Mouse (Mus musculus) spleen, adult 12 weeks (tissue): ENCODE measurements around the gene Pfn1.

Experiments used
- DNase-seq: peaks from one replicate; pipeline ENCODE4 v3.0.0; 2022; ENCODE audit warnings: low spot score

Pfn1 gene

GRCm38 (mm10) chr11:70654923-70655570 is 603 bp upstream of the Pfn1 start:
- no peak for DNase-seq

GRCm38 (mm10) chr11:70653345-70654197 is 873 bp downstream of the Pfn1 start:
- peak; percentile 71 for DNase-seq

GRCm38 (mm10) chr11:70652884-70653344 is 1.5 kb downstream of the Pfn1 start:
- DNase-seq, result no peak

GRCm38 (mm10) chr11:70652029-70652883 is 2.2 kb downstream of the Pfn1 start:
- DNase-seq, result no peak

- DNase-seq, result no peak
These were observed 3.1 kb downstream of the Pfn1 start for GRCm38 (mm10) chr11:70651391-70651790.

GRCm38 (mm10) chr11:70650322-70651175 is 3.9 kb downstream of the Pfn1 start:
- no peak for DNase-seq

GRCm38 (mm10) chr11:70649185-70649734 is 5.2 kb downstream of the Pfn1 start:
- DNase-seq, result no peak

GRCm38 (mm10) chr11:70648512-70648911 is 5.9 kb downstream of the Pfn1 start:
- no peak for DNase-seq

- DNase-seq, result peak; percentile 46
These were observed 6.6 kb downstream of the Pfn1 start for GRCm38 (mm10) chr11:70647716-70648420.

GRCm38 (mm10) chr11:70646691-70647650 is 7.5 kb downstream of the Pfn1 start, which contains the start of the genes Rnf167 and Slc25a11:
Gene Rnf167 (plus strand): TSS chr11:70647235.
Gene Slc25a11 (minus strand): TSS chr11:70647479.
- peak; percentile 91 for DNase-seq

GRCm38 (mm10) chr11:70646259-70646555 is 8.2 kb downstream of the Pfn1 start:
- DNase-seq, result no peak

GRCm38 (mm10) chr11:70645461-70646258 is 8.8 kb downstream of the Pfn1 start:
- no peak for DNase-seq

GRCm38 (mm10) chr11:70644564-70645103 is 9.8 kb downstream of the Pfn1 start:
- DNase-seq, result no peak

- DNase-seq, result no peak
These were observed 11.4 kb downstream of the Pfn1 start for GRCm38 (mm10) chr11:70643051-70643450.

GRCm38 (mm10) chr11:70641241-70641640 is 13.2 kb downstream of the Pfn1 start:
- no peak for DNase-seq

- DNase-seq, result no peak
These were observed 14.5 kb downstream of the Pfn1 start for GRCm38 (mm10) chr11:70639976-70640375.

GRCm38 (mm10) chr11:70638714-70639278 is 15.6 kb downstream of the Pfn1 start, which contains the start of gene Gp1ba:
Gene Gp1ba (plus strand): TSS chr11:70639122.
- DNase-seq, result no peak

- no peak for DNase-seq
These were observed 16.2 kb downstream of the Pfn1 start for GRCm38 (mm10) chr11:70638293-70638692.
